In genomic region chr1:20951799-20952198, GRCm38 (mm10) we compare ENCODE assay signal across 9 mouse cellular contexts. TPM values are rescaled to one million over a fixed set of nuclear protein-coding genes. Genes with fewer than 3 reads are reported as not detected.
DNase-seq lines count a peak whose midpoint lies in the region; ATAC-seq and TF ChIP-seq lines count a peak whose summit lies in the region.
"Had no signal": no experiment of that assay in that cellular context is flagged by ENCODE, and none has a peak within 500 bp of the region (broad histone marks: within the 10 kb centered on the region; RNA-seq: fewer than 3 reads in every experiment).

No protein-coding gene starts in this region.

- intact Hi-C loops in heart, postnatal 25 days (cut with DNase I), result loop anchor here (5.0 kb wide), 1 partner anchor 126 kb away; the partner anchor contains the start of gene Tram2

- WGBS in heart, embryonic 11.5 days (ENCODE audit: insufficient replicate concordance), result 6% methylated on average over 16 of the region's 16 CpGs
- 2% methylated on average over 16 of the region's 16 CpGs for WGBS in hindbrain, embryonic 10.5 days

- peak overlapping the region; percentile 57 for H3K4me3 ChIP-seq in heart, embryonic 11.5 days (ENCODE audit: low read depth, low read length)
- peak overlapping the region; percentile 57 to 66 for H3K4me3 ChIP-seq in ES-E14 (ENCODE audit: insufficient read depth in 1 of 2, low read depth in 1 of 2, low read length in 2 of 2, poor library complexity in 1 of 2, severe bottlenecking in 1 of 2)
- H3K4me3 ChIP-seq in hindbrain, embryonic 10.5 days, result peak overlapping the region; percentile 58

- H3K9me3 ChIP-seq in heart, embryonic 11.5 days (replicated peaks; ENCODE audit: control insufficient read depth, low read length), result no peaks in the 10 kb centered on the region
- no peaks in the 10 kb centered on the region for H3K9me3 ChIP-seq in ES-E14 (ENCODE audit: control insufficient read depth, insufficient read depth, low read depth, low read length)
- no peaks in the 10 kb centered on the region for H3K9me3 ChIP-seq in hindbrain, embryonic 10.5 days

- peak overlapping the region; percentile 65 for H3K9ac ChIP-seq in heart, embryonic 11.5 days (ENCODE audit: low read depth, low read length)
- H3K9ac ChIP-seq in ES-E14 (ENCODE audit: insufficient read depth, low read depth, low read length, poor library complexity, severe bottlenecking), result peak overlapping the region; percentile 52

- H3K36me3 ChIP-seq in heart, embryonic 11.5 days (ENCODE audit: control insufficient read depth, insufficient read depth, low read length), result no peaks in the 10 kb centered on the region
- no peaks in the 10 kb centered on the region for H3K36me3 ChIP-seq in ES-E14 (ENCODE audit: control insufficient read depth, insufficient read depth, low read length, poor library complexity, severe bottlenecking)
- no peaks in the 10 kb centered on the region for H3K36me3 ChIP-seq in hindbrain, embryonic 10.5 days

- DNase-seq in heart, postnatal 25 days (ENCODE audit: low spot score), result no peak
- DNase-seq in ES-E14 (ENCODE audit: low read depth, low spot score), result no peak
- DNase-seq in hindbrain, embryonic 10.5 days (ENCODE audit: low spot score), result no peak
- no peak for DNase-seq in right cerebral cortex, adult 18-20 months
- DNase-seq in adrenal gland, postnatal 14 days, result no peak
- DNase-seq in spleen, adult 12 weeks (ENCODE audit: low spot score), result no peak

- 0 out of 2 replicates have a peak overlapping the region, but pooled peaks have one; percentile 41 for H3K27ac ChIP-seq in heart, embryonic 11.5 days (ENCODE audit: low read depth, low read length)
- H3K27ac ChIP-seq in ES-E14 (ENCODE audit: insufficient read depth, low read depth, low read length, poor library complexity, severe bottlenecking), result no peak overlapping the region
- H3K27ac ChIP-seq in hindbrain, embryonic 10.5 days, result peak overlapping the region; percentile 95

- H3K4me1 ChIP-seq in heart, embryonic 11.5 days (ENCODE audit: control insufficient read depth, insufficient read depth, low read length), result peaks cover 3% of the 10 kb centered on the region; the same call in 1 of the 2 replicates
- H3K4me1 ChIP-seq in ES-E14 (ENCODE audit: control insufficient read depth in 2 of 2, insufficient read depth in 2 of 2, low read length in 2 of 2, poor library complexity in 1 of 2), result peaks cover 0 to 5% of the 10 kb centered on the region in 2 experiments; a peak in 2 of 4 replicates
- peaks cover 16% of the 10 kb centered on the region for H3K4me1 ChIP-seq in hindbrain, embryonic 10.5 days (replicated peaks)

- peak overlapping the region; percentile 84 for H3K4me2 ChIP-seq in heart, embryonic 11.5 days

- ATAC-seq in heart, embryonic 11.5 days (replicated peaks; ENCODE audit: insufficient number of reproducible peaks, low FRiP score, low TSS enrichment), result no peak
- peak; percentile 7; the same call in 1 of the 2 replicates for ATAC-seq in megakaryocyte progenitor cell, adult 5-6 weeks (replicated peaks; ENCODE audit: poor library complexity)

- no peaks in the 10 kb centered on the region for H3K27me3 ChIP-seq in heart, embryonic 11.5 days (ENCODE audit: control insufficient read depth, insufficient read depth, low read length)
- no peaks in the 10 kb centered on the region for H3K27me3 ChIP-seq in hindbrain, embryonic 10.5 days (ENCODE audit: insufficient read depth, poor library complexity, severe bottlenecking)
- H3K27me3 ChIP-seq: CH12.LX had no signal

- in situ Hi-C loops in ES-E14 (cut with MboI; ENCODE audit: low sequenced_read_pairs in 2 of 2, unreplicated experiment in 2 of 2), result no loop called here

TF ChIP-seq in ES-E14, 5 proteins besides CTCF, POLR2A, EP300 and RAD21:
- TF ChIP-seq ZC3H11A (IDR thresholded peaks at IDR 0.05; ENCODE audit: borderline replicate concordance, low read depth, low read length), result no peak
- TF ChIP-seq HCFC1 (IDR thresholded peaks at IDR 0.05; ENCODE audit: borderline replicate concordance, insufficient read depth, low read length), result no peak
- TF ChIP-seq MAFK (IDR thresholded peaks at IDR 0.05; ENCODE audit: insufficient read depth, low read depth, low read length), result no peak
- no peak for TF ChIP-seq CHD2 (IDR thresholded peaks at IDR 0.05; ENCODE audit: low read depth, low read length)
- no peak for TF ChIP-seq ZNF384 (IDR thresholded peaks at IDR 0.05; ENCODE audit: low read depth, low read length)

RNA-seq across cellular contexts. Expression of gene Efhc1, which starts 0.4 kb away (rescaled TPM):
- polyA plus RNA-seq in heart, embryonic 11.5 days (2014; fragmentation: Nextera tagmentation; extraction: Ambion mirVana), result 0.66 and 1.3 TPM in 2 replicates
- under 1 TPM; 0.42 to 0.75 TPM for total RNA-seq in heart, postnatal 25 days (2021)
- total RNA-seq in ES-E14 (2012; rRNA removed), result 1.7 and 1.8 TPM in 2 replicates
- polyA plus RNA-seq in hindbrain, embryonic 10.5 days (2016; fragmentation: Nextera tagmentation; extraction: Ambion mirVana), result 2.1 and 2.3 TPM in 2 replicates
- total RNA-seq in megakaryocyte progenitor cell, adult 5-6 weeks (2015), result 0.07 and 1.5 TPM in 2 replicates
- 0.20 and 0.21 TPM in 2 replicates for total RNA-seq in megakaryocyte progenitor cell, adult 5-6 weeks (2017)
- 1.7 and 1.9 TPM in 2 replicates for total RNA-seq in adrenal gland, postnatal 14 days (2021)
- total RNA-seq: CH12.LX had no signal
